8 mouse cellular contexts compared by ENCODE assay signal in genomic region chr7:41499389-41500049, GRCm38 (mm10). TPM values are rescaled to one million over a fixed set of nuclear protein-coding genes. Genes with fewer than 3 reads are reported as not detected.
DNase-seq lines count a peak whose midpoint lies in the region; ATAC-seq and TF ChIP-seq lines count a peak whose summit lies in the region.

Gene Gm20449 (minus strand): TSS chr7:41499417.
Gene AW146154 (minus strand): TSS chr7:41499890.

- in situ Hi-C loops in ES-E14 (cut with MboI; ENCODE audit: low sequenced_read_pairs in 2 of 2, unreplicated experiment in 2 of 2), result no loop called here

- H3K9me3 ChIP-seq in ES-E14 (ENCODE audit: control insufficient read depth, insufficient read depth, low read depth, low read length), result no peaks in the 10 kb centered on the region
- no peaks in the 10 kb centered on the region for H3K9me3 ChIP-seq in forebrain, embryonic 15.5 days

- TF ChIP-seq CTCF in lung, adult 2 months (IDR thresholded peaks at IDR 0.05; ENCODE audit: insufficient read depth, low read length), result no peak

- peak; percentile 67; the same call in 1 of the 2 replicates for TF ChIP-seq POLR2A in lung, adult 2 months (IDR thresholded peaks at IDR 0.05; ENCODE audit: borderline replicate concordance, extremely low read depth, low read depth, low read length)

- H3K9ac ChIP-seq in ES-E14 (ENCODE audit: insufficient read depth, low read depth, low read length, poor library complexity, severe bottlenecking), result peak within 1 kb of the TSS; percentile 77
- peak within 1 kb of the TSS; percentile 52 for H3K9ac ChIP-seq in forebrain, embryonic 15.5 days (replicated peaks)

- ATAC-seq in forebrain, embryonic 15.5 days (replicated peaks), result peak; percentile 98
- ATAC-seq in neutrophil, adult 5-6 weeks (ENCODE audit: extremely low read depth, insufficient number of reproducible peaks, low FRiP score, poor library complexity, severe bottlenecking), result peak; percentile 98

- peak within 1 kb of the TSS; percentile 62 for H3K27ac ChIP-seq in ES-E14 (ENCODE audit: insufficient read depth, low read depth, low read length, poor library complexity, severe bottlenecking)
- H3K27ac ChIP-seq in forebrain, embryonic 15.5 days (replicated peaks), result peak within 1 kb of the TSS; percentile 68

- H3K36me3 ChIP-seq in ES-E14 (ENCODE audit: control insufficient read depth, insufficient read depth, low read length, poor library complexity, severe bottlenecking), result no peaks in the 10 kb centered on the region
- 0 out of 2 replicates have a peak, but pooled peaks cover 4% of the 10 kb centered on the region for H3K36me3 ChIP-seq in forebrain, embryonic 15.5 days

- peaks cover 0 to 3% of the 10 kb centered on the region in 2 experiments; a peak in 1 of 4 replicates for H3K4me1 ChIP-seq in ES-E14 (ENCODE audit: control insufficient read depth in 2 of 2, insufficient read depth in 2 of 2, low read length in 2 of 2, poor library complexity in 1 of 2)
- H3K4me1 ChIP-seq in forebrain, embryonic 15.5 days, result peaks cover 5% of the 10 kb centered on the region
- no peaks in the 10 kb centered on the region for H3K4me1 ChIP-seq in lung, adult 2 months (ENCODE audit: control insufficient read depth, insufficient read depth, low read length)

- peak; percentile 89 for DNase-seq in ES-E14 (ENCODE audit: low read depth, low spot score)
- DNase-seq in cerebellum, adult 11-12 months, result peak; percentile 97
- peak; percentile 96 for DNase-seq in heart, postnatal 25 days (ENCODE audit: low spot score)
- peak; percentile 98 to 100 for DNase-seq in layer of hippocampus, adult 18-20 months (ENCODE audit: low spot score in 2 of 2)
- DNase-seq in lung, adult 2 months, result peak; percentile 100
- peak; percentile 92 to 96 for DNase-seq in thymus, adult 18-20 months

- H3K27me3 ChIP-seq in forebrain, embryonic 15.5 days, result no peaks in the 10 kb centered on the region

- WGBS in forebrain, embryonic 15.5 days, result under 1% methylated on average over 18 of the region's 18 CpGs
- WGBS in lung, adult 2 months, result under 1% methylated on average over 18 of the region's 18 CpGs

- H3K4me3 ChIP-seq in ES-E14 (ENCODE audit: insufficient read depth in 1 of 2, low read depth in 1 of 2, low read length in 2 of 2, poor library complexity in 1 of 2, severe bottlenecking in 1 of 2), result peak within 1 kb of the TSS; percentile 74 to 83
- H3K4me3 ChIP-seq in forebrain, embryonic 15.5 days, result peak within 1 kb of the TSS; percentile 73
- peak within 1 kb of the TSS; percentile 78 for H3K4me3 ChIP-seq in lung, adult 2 months (replicated peaks; ENCODE audit: extremely low read depth, low read depth, low read length)

- intact Hi-C loops in heart, postnatal 25 days (cut with DNase I), result loop anchor here (2.0 to 5.0 kb wide), 2 partner anchors 98 to 133 kb away; partner anchors contain the start of genes 2610021A01Rik and Zfp788

- H3K4me2 ChIP-seq in forebrain, embryonic 15.5 days (replicated peaks), result peak within 1 kb of the TSS; percentile 70

TF ChIP-seq in ES-E14, 5 proteins besides CTCF, POLR2A, EP300 and RAD21:
- TF ChIP-seq HCFC1 (IDR thresholded peaks at IDR 0.05; ENCODE audit: borderline replicate concordance, insufficient read depth, low read length) (peak; percentile 95), MAFK (IDR thresholded peaks at IDR 0.05; ENCODE audit: insufficient read depth, low read depth, low read length) (no peak), ZC3H11A (IDR thresholded peaks at IDR 0.05; ENCODE audit: borderline replicate concordance, low read depth, low read length) (no peak), ZNF384 (IDR thresholded peaks at IDR 0.05; ENCODE audit: low read depth, low read length) (no peak), CHD2 (IDR thresholded peaks at IDR 0.05; ENCODE audit: low read depth, low read length) (peak; percentile 35; the same call in 1 of the 2 replicates)

RNA-seq across cellular contexts. Expression of gene Gm20449, which starts in this region (rescaled TPM):
- 0.04 and 0.16 TPM in 2 replicates for total RNA-seq in ES-E14 (2012; rRNA removed)
- 0.05 and 0.06 TPM in 2 replicates for polyA plus RNA-seq in forebrain, embryonic 15.5 days (2015; fragmentation: Nextera tagmentation; extraction: Ambion mirVana)
- not detected for total RNA-seq in heart, postnatal 25 days (2021)
- under 1 TPM; 0.20 to 0.42 TPM for total RNA-seq in layer of hippocampus, adult 18-20 months (2021)
- polyA plus RNA-seq in lung, adult 2 months (2012; rRNA removed), result 0.02 and 0.03 TPM in 2 replicates
- total RNA-seq in neutrophil, adult 5-6 weeks (2017), result 0.12 and 0.23 TPM in 2 replicates

RNA-seq across cellular contexts. Expression of gene AW146154, which starts in this region (rescaled TPM):
- total RNA-seq in ES-E14 (2012; rRNA removed), result 9.0 and 9.5 TPM in 2 replicates
- 4.6 and 5.0 TPM in 2 replicates for polyA plus RNA-seq in forebrain, embryonic 15.5 days (2015; fragmentation: Nextera tagmentation; extraction: Ambion mirVana)
- total RNA-seq in heart, postnatal 25 days (2021), result 1 to 10 TPM; 4.8 to 5.1 TPM
- total RNA-seq in layer of hippocampus, adult 18-20 months (2021), result 10 to 100 TPM in 1 of 2 experiments, 1 to 10 TPM in 1; 9.2 to 10.7 TPM
- 3.5 and 5.3 TPM in 2 replicates for polyA plus RNA-seq in lung, adult 2 months (2012; rRNA removed)
- 10.9 and 11.3 TPM in 2 replicates for total RNA-seq in neutrophil, adult 5-6 weeks (2017)

Comparison
In these comparisons a context has a peak if more than half of its experiments do, and no peak if none do; other contexts are left out.
1. Peak in every context shown above with its lines: DNase-seq, ATAC-seq, H3K4me3 ChIP-seq and H3K27ac ChIP-seq.